Mouse (Mus musculus): ENCODE results near the gene Dnajc3.

GRCm38 (mm10) chr14:118924673-118925615 lies 12.8 kb upstream of the Dnajc3 start, which contains the start of gene Dzip1:
- TF ChIP-seq POLR2A (IDR thresholded peaks at IDR 0.05; ENCODE audit: low read depth, low read length) (no peak), CTCF (conservative IDR thresholded peaks at IDR 0.05; ENCODE audit: insufficient read depth, insufficient read length, low read depth, low read length) (no peak)

Measured in kidney, adult 2 months (tissue).